Mouse (Mus musculus): ENCODE data around the gene Dysf. TPM values are rescaled to one million over a fixed set of nuclear protein-coding genes. Genes with fewer than 3 reads are reported as not detected.
A peak's percentile ranks its signal among the peaks of the same experiment; 100 is the strongest.

Gene Dysf
- polyA plus RNA-seq, 1 experiment from 2014 or later, result 14.6 TPM

DNA sequence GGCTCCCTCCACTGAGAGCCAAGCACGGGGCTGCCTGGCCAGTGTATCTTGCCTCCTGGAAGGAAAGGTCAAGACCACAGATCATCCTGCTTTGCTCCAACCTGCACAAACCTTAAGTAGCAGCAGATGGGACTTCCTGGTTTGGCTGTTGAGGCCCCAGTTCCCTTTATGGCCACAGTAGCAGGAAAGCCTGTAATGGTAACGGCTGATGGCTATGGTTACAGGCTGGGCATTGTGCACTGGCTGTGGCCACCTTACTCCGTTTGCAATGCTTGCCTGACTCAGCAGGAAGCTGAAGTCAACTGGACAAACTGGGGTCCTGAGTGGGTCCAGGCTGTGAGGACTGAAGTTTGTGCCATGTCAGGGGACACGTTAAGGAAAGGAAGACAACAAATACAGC is 200.2 kb downstream of the Dysf start:
- 72% methylated on average over 4 of the region's 4 CpGs for WGBS
- peaks cover 14% of the 10 kb centered on the region; the same call in 1 of the 2 replicates for H3K36me3 ChIP-seq
- peaks cover 40% of the 10 kb centered on the region for H3K4me1 ChIP-seq

DNA sequence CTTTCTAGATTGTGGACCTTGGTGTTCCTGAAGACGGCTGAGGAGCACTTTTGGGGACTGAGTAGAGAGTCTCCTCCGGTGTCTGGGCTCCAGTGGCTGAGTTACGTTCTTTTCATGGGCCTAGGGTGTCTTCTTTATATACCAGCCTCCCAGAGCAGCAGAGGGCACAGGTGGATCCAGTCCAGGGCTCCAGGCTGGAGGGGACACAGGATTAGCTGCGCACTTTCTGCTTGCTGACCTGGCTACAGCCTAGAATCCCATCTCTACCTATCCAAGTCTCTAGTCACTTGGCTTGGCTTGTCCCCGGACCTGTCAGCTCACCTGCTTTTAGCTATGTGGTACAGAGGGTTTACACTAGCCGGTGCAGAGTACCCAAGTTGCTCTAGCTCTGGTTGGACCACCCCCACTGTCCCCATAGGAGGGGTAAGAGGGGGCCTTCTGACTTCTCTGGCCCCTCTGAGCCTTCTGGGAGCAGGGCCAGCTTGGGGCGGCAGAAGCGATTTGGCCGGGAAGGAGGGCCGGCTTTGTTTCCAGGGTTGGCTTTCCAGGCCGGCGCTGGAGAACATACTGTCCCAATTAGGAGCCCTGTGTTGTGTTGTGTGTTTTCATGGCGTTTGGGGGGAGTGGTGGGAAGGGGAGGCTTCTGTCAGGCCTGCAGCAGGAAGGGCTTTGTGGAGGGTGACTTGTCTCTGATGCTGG is 201.5 kb downstream of the Dysf start:
- Histone ChIP-seq H3K9me3 (replicated peaks) (no peaks in the 10 kb centered on the region), H3K36me3 (peaks cover 14% of the 10 kb centered on the region; the same call in 1 of the 2 replicates), H3K27ac (peak overlapping the region; percentile 84), H3K4me3 (no peak overlapping the region), H3K4me1 (peaks cover 40% of the 10 kb centered on the region), H3K27me3 (ENCODE audit: low read depth, poor library complexity, severe bottlenecking) (no peaks in the 10 kb centered on the region)
- WGBS, result 76% methylated on average over 13 of the region's 13 CpGs
- peak; percentile 64 for DNase-seq (ENCODE audit: low spot score)

More for the DNA sequence above, 200.2 kb downstream of the Dysf start:
- no peaks in the 10 kb centered on the region for H3K9me3 ChIP-seq (replicated peaks)
- H3K4me3 ChIP-seq, result no peak overlapping the region
- no peak for DNase-seq (ENCODE audit: low spot score)
- H3K27me3 ChIP-seq (ENCODE audit: low read depth, poor library complexity, severe bottlenecking), result no peaks in the 10 kb centered on the region
- H3K27ac ChIP-seq, result peak overlapping the region; percentile 84

DNA sequence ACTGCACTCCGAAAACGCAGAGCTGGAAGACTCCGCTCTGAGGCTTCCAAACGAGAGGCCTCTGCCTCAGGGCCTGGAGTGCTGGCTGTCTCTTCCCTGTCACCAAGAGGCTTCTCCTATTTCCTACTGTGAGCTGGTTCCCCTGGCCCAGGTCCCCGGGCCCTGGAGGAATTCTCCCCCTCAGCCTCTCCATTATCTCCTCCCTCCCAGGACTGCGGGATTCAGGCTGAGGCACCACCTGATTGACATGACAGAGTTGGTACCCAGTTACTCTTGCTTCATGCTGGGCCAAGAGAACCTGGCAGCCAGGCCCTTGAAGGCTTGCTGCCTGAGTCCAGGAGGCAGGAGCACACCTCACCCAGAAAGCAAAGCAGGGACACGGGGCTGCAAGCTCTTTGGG is 203.1 kb downstream of the Dysf start:
- 74% methylated on average over 7 of the region's 7 CpGs for WGBS
- peak overlapping the region; percentile 84 for H3K27ac ChIP-seq
- H3K9me3 ChIP-seq (replicated peaks), result no peaks in the 10 kb centered on the region
- no peaks in the 10 kb centered on the region for H3K27me3 ChIP-seq (ENCODE audit: low read depth, poor library complexity, severe bottlenecking)
- no peak overlapping the region for H3K4me3 ChIP-seq
- DNase-seq (ENCODE audit: low spot score), result no peak
- peaks cover 46% of the 10 kb centered on the region for H3K4me1 ChIP-seq
- peaks cover 14% of the 10 kb centered on the region; the same call in 1 of the 2 replicates for H3K36me3 ChIP-seq

DNA sequence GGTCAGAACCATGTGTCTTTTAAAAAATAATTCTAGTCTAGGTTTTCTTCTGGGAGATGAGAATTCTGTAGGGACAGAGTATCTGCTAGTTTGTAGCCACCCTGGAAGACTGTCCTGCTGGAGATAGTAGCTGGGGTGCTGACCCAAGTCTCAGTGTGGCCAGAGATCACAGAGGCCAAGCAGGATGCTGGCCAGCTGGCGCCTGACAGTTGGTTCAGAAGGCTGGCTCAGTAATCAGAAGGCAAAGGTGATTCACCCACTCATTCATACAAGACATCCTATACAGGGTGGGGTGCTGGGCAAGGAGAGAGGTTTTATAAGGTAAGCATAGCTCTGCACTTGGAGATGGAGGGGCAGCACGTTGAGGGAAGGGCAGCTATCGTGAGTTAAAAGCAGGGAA is 204.7 kb downstream of the Dysf start:
- WGBS, result 55% methylated on average over 3 of the region's 3 CpGs
- no peak for DNase-seq (ENCODE audit: low spot score)
- Histone ChIP-seq H3K27ac (peak overlapping the region; percentile 84), H3K9me3 (replicated peaks) (no peaks in the 10 kb centered on the region), H3K36me3 (no peaks in the 10 kb centered on the region), H3K4me1 (peaks cover 59% of the 10 kb centered on the region), H3K27me3 (ENCODE audit: low read depth, poor library complexity, severe bottlenecking) (no peaks in the 10 kb centered on the region), H3K4me3 (no peak overlapping the region)

DNA sequence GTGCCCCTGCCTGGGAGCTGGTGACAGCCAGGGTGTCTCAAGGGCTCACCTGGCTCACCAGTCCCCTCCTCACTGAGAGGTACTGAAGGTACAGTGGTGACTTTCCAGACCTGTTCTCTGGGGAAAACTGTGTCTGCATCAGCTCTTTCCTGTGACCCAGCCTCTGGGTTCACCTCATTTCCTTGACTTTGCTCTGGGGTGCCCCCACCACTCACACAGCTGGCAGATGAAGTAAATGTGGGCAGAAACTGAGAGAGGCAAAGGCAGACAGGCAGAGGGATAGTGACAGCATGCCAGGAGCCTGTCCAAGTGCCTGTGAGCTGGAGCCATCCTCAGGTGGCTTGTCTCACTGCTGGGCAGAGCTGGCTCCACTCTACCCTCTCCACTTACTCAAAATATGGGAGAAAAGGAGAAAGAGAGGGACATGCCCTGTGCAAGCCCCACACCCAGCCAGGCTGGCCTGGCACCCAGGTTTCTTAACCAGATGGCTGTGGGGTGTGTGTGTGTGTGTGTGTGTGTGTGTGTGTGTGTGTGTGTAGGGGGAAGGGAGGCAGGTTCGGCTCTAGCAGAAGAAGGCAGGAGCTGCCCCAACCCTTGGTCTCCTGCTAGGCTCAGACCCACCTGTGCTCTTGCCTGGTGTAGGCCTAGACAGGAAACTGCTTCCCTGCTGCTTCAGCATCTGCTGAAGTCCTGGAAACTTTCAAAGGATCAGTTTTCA is 209.0 kb downstream of the Dysf start:
- Histone ChIP-seq H3K36me3 (no peaks in the 10 kb centered on the region), H3K4me3 (no peak overlapping the region), H3K4me1 (peaks cover 47% of the 10 kb centered on the region), H3K27me3 (ENCODE audit: low read depth, poor library complexity, severe bottlenecking) (no peaks in the 10 kb centered on the region), H3K27ac (peak overlapping the region; percentile 73), H3K9me3 (replicated peaks) (no peaks in the 10 kb centered on the region)
- DNase-seq (ENCODE audit: low spot score), result no peak
- WGBS, result no CpG with 5 or more reads among the region's 1 CpGs

DNA sequence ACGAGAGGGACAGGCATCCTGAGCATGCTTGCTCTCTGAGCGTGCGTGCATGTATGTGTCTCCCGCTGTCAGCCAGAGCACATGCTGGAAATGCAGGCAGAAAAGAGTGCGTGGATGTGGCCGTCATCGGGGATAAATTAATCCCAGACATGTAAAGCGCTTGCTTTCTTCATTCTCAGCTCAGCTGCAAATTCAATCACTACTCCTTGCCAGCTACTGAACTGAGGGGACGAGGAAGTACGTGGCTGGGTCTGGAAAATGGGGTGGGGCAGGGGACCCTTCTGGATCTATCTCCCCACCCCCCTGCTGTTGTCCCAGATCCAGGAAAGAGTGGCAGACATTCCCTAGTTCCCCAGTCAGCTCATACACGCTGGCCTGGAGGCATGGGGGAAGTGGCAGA is 210.7 kb downstream of the Dysf start:
- no peaks in the 10 kb centered on the region for H3K36me3 ChIP-seq
- DNase-seq (ENCODE audit: low spot score), result no peak
- H3K4me3 ChIP-seq, result no peak overlapping the region
- H3K27ac ChIP-seq, result peak overlapping the region; percentile 73
- no peaks in the 10 kb centered on the region for H3K27me3 ChIP-seq (ENCODE audit: low read depth, poor library complexity, severe bottlenecking)
- 62% methylated on average over 11 of the region's 11 CpGs for WGBS
- H3K9me3 ChIP-seq (replicated peaks), result no peaks in the 10 kb centered on the region
- peaks cover 48% of the 10 kb centered on the region for H3K4me1 ChIP-seq

DNA sequence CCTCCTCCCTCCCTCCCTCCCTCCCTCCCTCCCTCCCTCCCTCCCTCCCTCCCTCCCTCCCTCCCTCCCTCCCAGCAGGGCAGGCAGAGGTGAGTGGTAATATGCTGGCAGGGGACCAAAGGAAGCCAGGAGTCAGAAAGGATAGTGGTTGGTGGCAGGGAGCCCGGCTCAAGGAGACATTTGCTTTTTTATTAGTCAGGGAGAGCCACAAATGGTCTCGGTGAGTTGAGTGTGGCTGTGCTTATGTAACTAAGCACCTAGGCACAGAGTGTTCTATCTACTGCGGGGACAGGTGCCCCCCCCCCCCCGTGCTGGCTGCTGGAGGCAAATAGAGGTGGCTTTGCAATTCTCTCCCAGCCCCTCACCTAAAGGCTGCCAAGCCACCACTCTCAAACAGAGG is 216.5 kb downstream of the Dysf start:
- Histone ChIP-seq H3K4me1 (peaks cover 66% of the 10 kb centered on the region), H3K4me3 (no peak overlapping the region), H3K36me3 (no peaks in the 10 kb centered on the region), H3K9me3 (replicated peaks) (no peaks in the 10 kb centered on the region), H3K27ac (peak overlapping the region; percentile 87), H3K27me3 (ENCODE audit: low read depth, poor library complexity, severe bottlenecking) (no peaks in the 10 kb centered on the region)
- no peak for DNase-seq (ENCODE audit: low spot score)
- WGBS, result 33% methylated on average over 4 of the region's 4 CpGs

DNA sequence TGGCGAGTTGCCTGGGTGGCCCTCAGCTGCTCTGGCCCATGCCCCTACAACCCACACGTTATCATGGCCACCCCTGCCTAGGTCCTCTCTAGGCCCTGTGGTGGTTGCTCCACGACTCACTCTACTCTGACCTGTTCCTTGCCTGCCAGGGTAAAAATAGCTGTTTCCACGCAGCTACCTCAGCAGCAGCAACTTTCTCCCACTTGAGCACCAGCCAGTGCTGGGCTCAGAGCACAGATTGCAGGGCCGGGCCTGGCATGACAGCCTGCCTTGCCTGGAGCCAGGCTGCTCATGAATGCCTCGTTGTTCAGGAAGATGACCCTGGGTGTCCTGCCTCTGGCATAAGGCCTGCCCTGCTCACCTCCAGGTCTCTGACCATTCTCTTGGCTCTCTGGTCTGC is 217.2 kb downstream of the Dysf start:
- Histone ChIP-seq H3K9me3 (replicated peaks) (no peaks in the 10 kb centered on the region), H3K4me1 (peaks cover 72% of the 10 kb centered on the region), H3K27ac (peak overlapping the region; percentile 87), H3K27me3 (ENCODE audit: low read depth, poor library complexity, severe bottlenecking) (no peaks in the 10 kb centered on the region), H3K36me3 (no peaks in the 10 kb centered on the region), H3K4me3 (no peak overlapping the region)
- no peak for DNase-seq (ENCODE audit: low spot score)
- WGBS, result 81% methylated on average over 6 of the region's 6 CpGs

DNA sequence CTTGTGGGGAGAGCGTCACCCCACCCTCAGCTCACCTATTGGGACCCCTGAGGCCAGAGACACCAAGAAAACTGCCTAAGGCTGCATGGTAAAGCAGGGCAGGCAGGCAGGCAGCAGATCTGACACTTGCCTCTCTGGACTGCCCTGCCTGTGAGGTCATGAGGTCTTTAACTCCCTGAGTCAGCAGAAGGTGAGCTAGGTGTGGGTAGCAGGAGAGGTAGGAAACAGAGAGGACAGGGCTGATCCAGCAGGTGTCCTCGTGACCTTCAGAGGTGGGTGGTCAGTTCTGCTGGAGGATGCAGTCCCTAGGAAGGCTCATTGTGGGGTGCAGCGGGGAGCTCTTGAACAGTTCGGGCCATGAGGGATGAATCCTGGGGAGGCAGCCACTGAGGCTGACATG is 219.8 kb downstream of the Dysf start:
- H3K9me3 ChIP-seq (replicated peaks), result no peaks in the 10 kb centered on the region
- peak overlapping the region; percentile 87 for H3K27ac ChIP-seq
- no peak for DNase-seq (ENCODE audit: low spot score)
- no peaks in the 10 kb centered on the region for H3K36me3 ChIP-seq
- no peaks in the 10 kb centered on the region for H3K27me3 ChIP-seq (ENCODE audit: low read depth, poor library complexity, severe bottlenecking)
- 54% methylated on average over 4 of the region's 4 CpGs for WGBS
- no peak overlapping the region for H3K4me3 ChIP-seq
- H3K4me1 ChIP-seq, result peaks cover 98% of the 10 kb centered on the region

DNA sequence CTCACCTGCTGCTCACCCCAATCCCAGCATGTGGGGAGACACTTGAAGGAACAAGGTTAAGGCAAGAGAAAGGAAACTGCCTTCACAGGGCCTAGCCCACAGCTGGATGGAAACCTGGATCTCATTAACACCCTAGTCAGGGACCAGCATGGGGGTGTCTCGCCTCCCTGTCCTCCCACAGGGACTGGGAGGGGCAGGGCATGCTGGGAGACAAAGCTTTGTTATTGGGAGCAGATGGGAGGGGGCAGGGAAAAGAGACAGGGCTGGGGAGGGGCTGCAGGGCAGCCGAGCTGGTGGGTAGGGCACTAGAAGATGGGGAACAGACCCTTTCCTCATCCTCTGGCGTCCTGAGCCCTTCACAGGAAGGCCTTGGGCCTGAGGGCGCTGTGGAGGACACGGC is 220.4 kb downstream of the Dysf start:
- Histone ChIP-seq H3K4me3 (peak overlapping the region; percentile 11; the same call in 1 of the 2 replicates), H3K36me3 (no peaks in the 10 kb centered on the region), H3K4me1 (peaks cover 100% of the 10 kb centered on the region), H3K9me3 (replicated peaks) (no peaks in the 10 kb centered on the region), H3K27ac (peak overlapping the region; percentile 87), H3K27me3 (ENCODE audit: low read depth, poor library complexity, severe bottlenecking) (no peaks in the 10 kb centered on the region)
- WGBS, result 11% methylated on average over 5 of the region's 5 CpGs
- DNase-seq (ENCODE audit: low spot score), result peak; percentile 80

DNA sequence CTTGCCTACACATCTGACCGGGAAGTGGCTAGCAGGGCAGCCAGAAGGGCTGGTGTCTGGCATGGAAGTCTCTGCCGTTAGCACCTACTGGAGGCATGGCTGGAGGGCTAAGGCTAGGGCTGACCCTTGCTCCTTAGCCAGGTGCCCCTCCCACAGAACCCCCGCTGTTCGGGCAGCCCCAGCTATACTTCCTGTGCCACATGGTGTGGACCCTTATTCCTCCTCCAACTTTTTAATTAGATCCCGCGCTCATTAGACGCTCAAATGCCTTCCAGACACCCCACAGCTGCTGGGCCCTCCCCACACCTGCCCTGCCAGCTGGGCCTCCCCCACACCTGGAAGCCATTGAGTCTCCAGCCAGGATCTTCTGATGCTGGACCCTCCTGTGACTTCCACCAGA is 221.3 kb downstream of the Dysf start:
- WGBS, result 13% methylated on average over 7 of the region's 7 CpGs
- Histone ChIP-seq H3K27me3 (ENCODE audit: low read depth, poor library complexity, severe bottlenecking) (no peaks in the 10 kb centered on the region), H3K4me3 (no peak overlapping the region), H3K27ac (peak overlapping the region; percentile 87), H3K4me1 (peaks cover 99% of the 10 kb centered on the region), H3K9me3 (replicated peaks) (no peaks in the 10 kb centered on the region), H3K36me3 (no peaks in the 10 kb centered on the region)
- peak; percentile 84 for DNase-seq (ENCODE audit: low spot score)

DNA sequence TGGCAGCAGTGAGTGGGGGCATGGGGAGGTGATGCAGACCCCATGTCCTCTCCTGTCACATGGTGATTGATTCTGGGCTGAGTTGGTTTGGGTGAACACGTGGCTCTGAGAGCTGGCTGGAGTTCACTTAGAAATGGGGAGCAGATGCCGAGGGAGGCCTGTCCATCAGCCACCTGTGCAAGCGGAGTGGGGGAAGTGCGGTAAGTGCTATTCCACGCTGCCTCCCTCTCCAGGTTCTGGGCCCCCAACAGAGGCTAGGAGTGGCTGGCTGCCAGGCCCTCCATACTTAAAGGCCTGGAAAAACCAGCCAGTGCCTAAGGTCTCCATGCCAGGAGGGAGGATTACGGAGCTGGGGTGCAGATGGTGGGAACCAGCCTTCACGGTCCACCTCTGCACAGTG is 222.7 kb downstream of the Dysf start:
- Histone ChIP-seq H3K9me3 (replicated peaks) (no peaks in the 10 kb centered on the region), H3K27me3 (ENCODE audit: low read depth, poor library complexity, severe bottlenecking) (no peaks in the 10 kb centered on the region), H3K27ac (peak overlapping the region; percentile 87), H3K4me3 (no peak overlapping the region), H3K4me1 (peaks cover 92% of the 10 kb centered on the region), H3K36me3 (no peaks in the 10 kb centered on the region)
- 38% methylated on average over 7 of the region's 7 CpGs for WGBS
- DNase-seq (ENCODE audit: low spot score), result peak; percentile 59

DNA sequence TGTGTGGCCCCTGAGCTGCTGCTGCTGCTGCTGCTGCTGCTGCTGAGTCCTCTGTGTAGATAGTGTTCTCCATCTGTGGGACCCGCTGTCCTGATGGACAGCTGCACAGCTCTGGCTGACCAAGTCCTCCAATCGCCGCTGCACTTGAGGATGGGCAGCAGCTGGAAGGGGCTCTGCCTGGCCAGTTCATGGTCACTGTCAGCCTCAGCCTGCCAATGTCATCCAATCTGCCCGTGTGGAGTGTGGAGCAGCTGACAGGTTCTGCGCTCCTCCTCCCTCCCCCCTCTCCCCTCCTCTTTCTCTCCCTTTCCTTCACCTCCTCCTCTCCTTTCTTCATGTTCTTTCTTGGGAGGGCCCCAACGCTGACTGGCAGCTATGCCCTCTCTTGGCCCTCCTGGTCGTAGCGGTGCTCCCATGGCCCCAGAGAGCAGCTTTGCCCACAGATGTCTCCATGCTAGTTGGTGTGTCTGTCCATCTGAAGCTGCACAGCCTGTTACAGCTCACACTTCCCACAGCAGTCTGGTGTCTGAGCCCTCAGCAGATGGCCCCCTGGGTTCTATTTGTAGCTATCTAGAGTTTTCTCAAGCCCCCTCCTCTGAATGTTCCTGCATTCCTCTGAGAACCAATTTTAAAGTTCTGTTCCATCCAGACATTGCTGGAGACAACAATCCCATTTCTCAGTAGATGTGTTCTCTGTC is 223.8 kb downstream of the Dysf start:
- Histone ChIP-seq H3K4me3 (no peak overlapping the region), H3K4me1 (peaks cover 81% of the 10 kb centered on the region), H3K36me3 (no peaks in the 10 kb centered on the region), H3K27ac (peak overlapping the region; percentile 87), H3K27me3 (ENCODE audit: low read depth, poor library complexity, severe bottlenecking) (no peaks in the 10 kb centered on the region), H3K9me3 (replicated peaks) (no peaks in the 10 kb centered on the region)
- 59% methylated on average over 8 of the region's 8 CpGs for WGBS
- DNase-seq (ENCODE audit: low spot score), result no peak
